Mouse (Mus musculus): ENCODE measurements around the gene Sgcb.

DNA sequence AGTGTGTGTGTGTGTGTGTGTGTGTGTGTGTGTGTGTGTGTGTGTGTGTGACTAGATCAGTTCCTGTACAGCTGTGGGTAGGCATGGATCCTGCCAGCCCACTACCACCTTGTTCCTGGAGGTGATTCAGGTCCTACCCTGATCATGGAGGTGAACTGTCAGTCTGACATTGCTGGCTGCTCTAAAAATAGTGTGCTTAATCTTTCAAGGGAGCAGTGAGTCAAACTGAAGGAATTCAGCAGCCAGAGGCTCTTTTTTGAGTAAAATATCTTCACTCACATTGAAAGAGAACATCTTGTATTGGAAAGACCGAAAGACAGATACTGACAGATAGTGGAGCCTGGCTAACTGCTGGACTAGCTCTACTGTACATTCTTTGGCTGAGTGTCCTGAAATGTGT lies 41.0 kb upstream of the Sgcb start:
- no peak for TF ChIP-seq CTCF (IDR thresholded peaks at IDR 0.05; ENCODE audit: low read depth)
- TF ChIP-seq EP300 (IDR thresholded peaks at IDR 0.05; ENCODE audit: low read depth) = no peak

All from liver, embryonic 14.5 days (tissue).